8 mouse cellular contexts compared by ENCODE assay signal in genomic region chr3:8718206-8718605, GRCm38 (mm10).
DNase-seq lines count a peak whose midpoint lies in the region; ATAC-seq and TF ChIP-seq lines count a peak whose summit lies in the region.

No protein-coding gene starts in this region.

- peaks cover 23% of the 10 kb centered on the region for H3K4me1 ChIP-seq in heart, postnatal 0 days (ENCODE audit: control insufficient read depth, insufficient read depth)
- peaks cover 22% of the 10 kb centered on the region for H3K4me1 ChIP-seq in intestine, embryonic 14.5 days (replicated peaks; ENCODE audit: control insufficient read depth, insufficient read depth, low read length)

- TF ChIP-seq EP300 in heart, postnatal 0 days (IDR thresholded peaks at IDR 0.05; ENCODE audit: low read depth), result no peak

- H3K27me3 ChIP-seq in heart, postnatal 0 days (ENCODE audit: control insufficient read depth, insufficient read depth, low read length), result no peaks in the 10 kb centered on the region
- H3K27me3 ChIP-seq in intestine, embryonic 14.5 days (replicated peaks; ENCODE audit: control insufficient read depth, insufficient read depth, low read length), result no peaks in the 10 kb centered on the region

- no peaks in the 10 kb centered on the region for H3K9me3 ChIP-seq in heart, postnatal 0 days (replicated peaks; ENCODE audit: control insufficient read depth, low read length)
- no peaks in the 10 kb centered on the region for H3K9me3 ChIP-seq in intestine, embryonic 14.5 days (ENCODE audit: control insufficient read depth, low read length)

- H3K4me2 ChIP-seq in heart, postnatal 0 days (ENCODE audit: low read depth, low read length), result peak overlapping the region; percentile 69
- H3K4me2 ChIP-seq in intestine, embryonic 14.5 days (ENCODE audit: low read length), result peak overlapping the region; percentile 64

- no peak overlapping the region for H3K4me3 ChIP-seq in heart, postnatal 0 days (ENCODE audit: low read depth, low read length)
- H3K4me3 ChIP-seq in intestine, embryonic 14.5 days (ENCODE audit: low read depth, low read length), result no peak overlapping the region

- no peak overlapping the region for H3K9ac ChIP-seq in heart, postnatal 0 days (replicated peaks; ENCODE audit: low read depth, low read length)
- H3K9ac ChIP-seq in intestine, embryonic 14.5 days (ENCODE audit: low read length), result no peak overlapping the region

- ATAC-seq in heart, postnatal 0 days (ENCODE audit: insufficient read depth, low read depth), result no peak
- no peak for ATAC-seq in intestine, embryonic 14.5 days (replicated peaks; ENCODE audit: low FRiP score, low TSS enrichment, low read depth)
- peak; percentile 28; the same call in 1 of the 2 replicates for ATAC-seq in neutrophil, adult 5-6 weeks (ENCODE audit: extremely low read depth, insufficient number of reproducible peaks, low FRiP score, poor library complexity, severe bottlenecking)

- DNase-seq in heart, postnatal 0 days (ENCODE audit: low spot score), result no peak
- DNase-seq in heart, postnatal 10 days, result no peak
- DNase-seq in embryo, embryonic 11 days, result peak; percentile 45
- no peak for DNase-seq in intestine, embryonic 14.5 days (ENCODE audit: low spot score)
- no peak for DNase-seq in adrenal gland, adult 18-20 months (ENCODE audit: low spot score in 2 of 2)
- no peak for DNase-seq in gastrocnemius, postnatal 14 days
- no peak for DNase-seq in spleen, postnatal 14 days (ENCODE audit: low spot score in 2 of 2)

- TF ChIP-seq CTCF in heart, postnatal 0 days (IDR thresholded peaks at IDR 0.05; ENCODE audit: low read depth), result no peak

- H3K27ac ChIP-seq in heart, postnatal 0 days (ENCODE audit: low read depth), result no peak overlapping the region
- no peak overlapping the region for H3K27ac ChIP-seq in intestine, embryonic 14.5 days (ENCODE audit: low read depth)

- no peaks in the 10 kb centered on the region for H3K36me3 ChIP-seq in heart, postnatal 0 days (replicated peaks; ENCODE audit: control insufficient read depth, insufficient read depth, low read length)
- no peaks in the 10 kb centered on the region for H3K36me3 ChIP-seq in intestine, embryonic 14.5 days (ENCODE audit: control insufficient read depth, insufficient read depth, low read length)

- intact Hi-C loops in heart, postnatal 10 days (cut with DNase I), result no loop called here
- intact Hi-C loops in gastrocnemius, postnatal 14 days (cut with DNase I; ENCODE audit: low total_unique reads), result no loop called here

- 31% methylated on average over 9 of the region's 9 CpGs for WGBS in heart, postnatal 0 days
- 21% methylated on average over 9 of the region's 9 CpGs for WGBS in intestine, embryonic 14.5 days
